Mouse (Mus musculus): Measurements from ENCODE around the gene Ndrg3.
"Not testable (repeated sequence)": the region's sequence is repeated elsewhere in the genome, so short reads cannot be mapped to it uniquely, and the experiment has no call there.

GRCm38 (mm10) chr2:156925075-156925474 is 66.8 kb downstream of the Ndrg3 start:
- TF ChIP-seq CTCF (IDR thresholded peaks at IDR 0.05; ENCODE audit: low read depth); EP300 (optimal IDR thresholded peaks at IDR 0.05): not testable (repeated sequence)

Measured in stomach, postnatal 0 days (tissue).